Mouse (Mus musculus): ENCODE results near the gene Tmed10.

Tmed10 gene

GRCm38 (mm10) chr12:85374561-85375272, at the start of gene Tmed10:
Tmed10 (minus strand) TSS chr12:85374847.
- peak; percentile 85 for DNase-seq

GRCm38 (mm10) chr12:85423236-85423635, 48.6 kb upstream of the Tmed10 start:
- DNase-seq: no peak

- no peak for DNase-seq
Measured at GRCm38 (mm10) chr12:85422536-85422935, 47.9 kb upstream of the Tmed10 start.

- DNase-seq: no peak
Measured at GRCm38 (mm10) chr12:85420945-85421344, 46.3 kb upstream of the Tmed10 start.

- DNase-seq: no peak
Measured at GRCm38 (mm10) chr12:85417845-85418244, 43.2 kb upstream of the Tmed10 start.

GRCm38 (mm10) chr12:85416298-85416697, 41.7 kb upstream of the Tmed10 start:
- no peak for DNase-seq

GRCm38 (mm10) chr12:85415876-85416275, 41.2 kb upstream of the Tmed10 start:
- DNase-seq: no peak

GRCm38 (mm10) chr12:85411136-85411535, 36.5 kb upstream of the Tmed10 start:
- DNase-seq: no peak

- DNase-seq: no peak
Measured at GRCm38 (mm10) chr12:85397960-85398272, 23.3 kb upstream of the Tmed10 start.

- DNase-seq: no peak
Measured at GRCm38 (mm10) chr12:85397063-85397959, 22.7 kb upstream of the Tmed10 start.

GRCm38 (mm10) chr12:85393981-85394380, 19.3 kb upstream of the Tmed10 start:
- no peak for DNase-seq

GRCm38 (mm10) chr12:85393526-85393925, 18.9 kb upstream of the Tmed10 start:
- DNase-seq: no peak

- no peak for DNase-seq
Measured at GRCm38 (mm10) chr12:85391148-85391547, 16.5 kb upstream of the Tmed10 start.

GRCm38 (mm10) chr12:85389204-85390185, 14.8 kb upstream of the Tmed10 start:
- DNase-seq: no peak

GRCm38 (mm10) chr12:85385995-85386375, 11.3 kb upstream of the Tmed10 start:
- DNase-seq: no peak

GRCm38 (mm10) chr12:85385329-85385994, 10.8 kb upstream of the Tmed10 start:
- no peak for DNase-seq

GRCm38 (mm10) chr12:85382761-85383680, 8.4 kb upstream of the Tmed10 start:
- DNase-seq: no peak

- no peak for DNase-seq
Measured at GRCm38 (mm10) chr12:85381570-85381969, 6.9 kb upstream of the Tmed10 start.

GRCm38 (mm10) chr12:85380942-85381341, 6.3 kb upstream of the Tmed10 start:
- no peak for DNase-seq

- DNase-seq: no peak
Measured at GRCm38 (mm10) chr12:85380308-85380707, 5.7 kb upstream of the Tmed10 start.

- DNase-seq: no peak
Measured at GRCm38 (mm10) chr12:85378271-85378670, 3.6 kb upstream of the Tmed10 start.
